Mouse (Mus musculus) kidney, adult 2 months (tissue): ENCODE measurements around the gene Slc27a3.

Experiments
- CTCF ChIP-seq: fragments of 200-500 bp; conservative IDR thresholded peaks from 2 replicates; pipeline ENCODE4 v1.5.1; 2011; ENCODE audit warnings: low read depth, mild to moderate bottlenecking, control low read depth, low read length, moderate library complexity, mixed read lengths; ENCODE audit not compliant: insufficient read depth, insufficient read length
- POLR2A ChIP-seq: fragments of 200-500 bp; IDR thresholded peaks from one replicate; pipeline ENCODE4 v1.6.1; 2011; ENCODE audit warnings: low read depth, low read length, control low read depth

- no peak for TF ChIP-seq CTCF
- TF ChIP-seq POLR2A = no peak
These were observed 2.3 kb downstream of the Slc27a3 start for GRCm38 (mm10) chr3:90387483-90387882.
